Mouse (Mus musculus) common myeloid progenitor, adult 5-6 weeks (primary cell): Measurements from ENCODE around the gene Vps13d. TPM values are rescaled to one million over a fixed set of nuclear protein-coding genes. Genes with fewer than 3 reads are reported as not detected.
A peak's percentile ranks its signal among the peaks of the same experiment; 100 is the strongest.
"Not testable (repeated sequence)": the region's sequence is repeated elsewhere in the genome, so short reads cannot be mapped to it uniquely, and the experiment has no call there.

Experiments used
- ATAC-seq: replicated peaks from 2 replicates; pipeline ENCODE4 v1.8.0; 2016; ENCODE audit warnings: low read depth, mild to moderate bottlenecking, moderate TSS enrichment, inconsistent platforms; ENCODE audit not compliant: poor library complexity, severe bottlenecking
- total RNA-seq: library from RNA; stranded (forward); fragments of 200-1000, 187-1606 nt; gene quantifications from 2 replicates; pipeline ENCODE4 v1.2.3, GENCODE M21; 2017

Vps13d gene
- total RNA-seq, 1 experiment from 2014 or later: 41.7 TPM

DNA sequence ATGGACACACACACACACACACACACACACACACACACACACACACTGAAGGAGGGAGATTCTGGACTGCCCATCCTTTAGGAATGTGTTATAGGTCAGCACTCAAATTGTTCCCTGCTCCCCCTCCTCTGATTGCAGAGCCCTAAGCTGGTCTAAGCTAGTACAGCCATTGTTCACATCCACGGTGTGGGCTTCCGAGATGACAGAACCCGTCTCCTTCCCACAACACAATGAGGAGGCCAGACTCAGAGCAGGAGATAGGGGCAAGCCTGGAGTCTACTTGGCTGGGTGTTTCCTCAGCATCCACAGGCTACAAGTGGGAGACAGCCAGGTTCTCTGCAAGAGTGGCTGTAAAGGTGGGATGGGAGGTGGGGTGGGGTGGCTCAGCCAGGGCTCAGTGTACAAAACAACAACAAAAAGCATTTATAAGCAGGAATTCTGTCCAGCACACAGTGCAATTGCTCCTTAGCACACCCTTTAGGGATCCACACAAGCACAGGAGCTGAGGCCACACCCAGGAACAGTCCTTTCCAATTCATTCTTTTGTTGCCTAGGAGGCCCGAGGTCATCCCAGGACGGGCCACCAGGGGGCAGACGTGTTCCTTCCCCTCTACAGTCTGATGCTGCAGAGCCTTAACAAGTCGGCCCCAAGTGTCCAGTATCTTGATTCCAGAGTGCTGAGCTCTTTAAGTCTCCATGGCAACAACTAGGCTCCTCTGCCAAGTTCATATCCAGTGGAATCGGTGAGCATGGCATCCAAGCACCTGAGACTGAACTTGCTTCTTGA lies 19.4 kb upstream of the Vps13d start:
- ATAC-seq: peak; percentile 79

GRCm38 (mm10) chr4:145211076-145211475 lies 16.3 kb upstream of the Vps13d start:
- ATAC-seq: peak; percentile 83

- no peak for ATAC-seq
These were observed 15.8 kb upstream of the Vps13d start for GRCm38 (mm10) chr4:145210564-145210963.

GRCm38 (mm10) chr4:145209690-145210088 lies 14.9 kb upstream of the Vps13d start:
- ATAC-seq: no peak

DNA sequence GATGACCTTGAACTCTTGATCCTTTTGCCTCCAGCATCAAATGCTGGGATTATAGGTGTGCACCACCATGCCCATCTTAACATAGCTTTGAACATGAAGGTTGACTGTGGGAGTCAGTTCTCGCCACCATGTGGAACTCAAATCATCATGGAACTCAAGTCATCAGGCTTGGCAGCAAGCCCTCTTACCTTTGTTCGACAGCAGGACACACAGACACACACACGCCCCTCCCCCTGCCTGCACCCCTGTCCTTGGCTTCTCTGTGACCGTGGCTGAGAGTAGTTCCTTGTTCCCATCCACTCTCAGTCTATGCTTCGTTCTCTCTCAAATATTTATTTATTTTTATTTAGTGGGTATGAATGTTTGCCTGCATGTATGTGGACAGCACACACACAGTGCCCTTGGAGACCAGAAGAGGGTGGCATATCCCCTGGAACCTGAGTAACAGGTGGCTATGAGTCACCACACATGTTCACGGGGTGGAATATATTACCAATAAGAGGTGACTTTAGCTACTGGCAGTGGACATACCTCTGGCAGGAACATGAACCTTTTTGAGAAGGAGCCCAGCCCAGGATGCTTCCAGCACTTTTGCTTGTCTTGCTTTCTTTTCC lies 14.4 kb upstream of the Vps13d start:
- ATAC-seq: peak; percentile 13; the same call in 1 of the 2 replicates

DNA sequence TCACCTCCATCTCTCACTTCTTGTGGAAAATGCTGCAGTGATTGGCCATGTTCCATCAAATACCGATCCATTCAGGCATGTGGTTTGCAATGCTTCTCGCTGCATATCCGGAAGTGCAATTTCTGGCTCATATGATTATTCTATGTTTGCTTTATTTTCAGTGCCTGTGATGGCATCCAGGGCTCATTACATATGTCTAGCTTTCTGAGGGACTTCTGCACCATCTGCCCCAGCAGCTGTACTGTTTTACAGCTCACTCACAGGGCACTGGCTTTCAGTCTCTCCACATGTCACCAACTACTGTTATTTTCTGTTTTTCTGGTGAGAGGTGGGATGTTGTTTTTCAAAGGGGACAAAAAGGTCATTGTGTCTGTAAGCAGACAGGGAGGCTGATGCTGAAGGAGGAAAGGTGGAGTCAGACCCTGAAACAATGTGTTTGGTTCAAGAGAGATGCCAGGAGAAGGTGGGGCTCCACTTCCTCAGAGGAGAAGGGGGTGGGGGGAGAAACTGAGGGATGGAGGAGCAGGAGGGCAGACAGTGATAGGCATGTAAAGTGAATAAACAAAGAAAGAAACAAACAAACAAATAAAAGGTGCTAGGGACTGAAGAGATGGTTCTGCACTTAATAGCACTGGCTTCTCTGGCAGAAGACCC lies 13.0 kb upstream of the Vps13d start:
- ATAC-seq: no peak

GRCm38 (mm10) chr4:145204779-145205178 lies 10.0 kb upstream of the Vps13d start:
- ATAC-seq: no peak

DNA sequence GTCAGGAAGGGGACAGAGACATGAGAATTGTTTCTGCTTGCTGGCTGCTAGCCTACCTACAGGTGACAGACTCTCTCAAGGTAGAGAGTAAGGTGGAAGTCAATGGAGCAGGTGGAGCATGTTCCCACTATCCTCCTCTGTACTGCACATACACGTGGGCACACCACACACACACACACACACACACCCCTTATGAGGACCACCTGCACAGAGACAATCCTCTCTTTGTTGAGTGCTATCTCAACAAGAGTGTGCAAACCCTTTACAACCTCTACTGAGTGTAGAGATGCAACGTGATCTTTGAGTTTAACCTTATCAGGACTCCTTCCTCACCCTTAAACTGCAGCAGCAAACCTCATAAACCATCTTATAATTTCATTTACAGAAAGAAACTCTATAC lies 8.5 kb upstream of the Vps13d start:
- no peak for ATAC-seq

DNA sequence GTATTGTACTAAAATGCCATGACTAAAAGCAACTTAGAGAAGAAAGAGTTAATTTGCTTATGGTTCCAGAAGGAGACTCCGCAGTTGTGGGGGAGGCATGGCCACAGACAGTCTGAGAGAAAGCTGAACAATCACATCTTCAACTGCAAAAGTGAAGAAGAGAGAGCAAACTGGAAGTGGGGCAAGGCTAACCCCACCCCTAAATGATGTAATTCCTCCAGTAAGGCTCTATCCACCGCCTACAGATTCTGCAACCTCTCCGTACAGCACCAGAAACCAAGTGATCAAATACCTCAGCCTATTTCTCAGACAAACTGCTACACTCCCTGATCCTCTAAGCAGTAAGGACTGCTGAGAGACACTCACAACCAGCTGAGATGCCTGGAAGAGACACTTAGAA lies 6.6 kb upstream of the Vps13d start:
- ATAC-seq: 0 out of 2 replicates have a peak, but pooled peaks have one; percentile 15

DNA sequence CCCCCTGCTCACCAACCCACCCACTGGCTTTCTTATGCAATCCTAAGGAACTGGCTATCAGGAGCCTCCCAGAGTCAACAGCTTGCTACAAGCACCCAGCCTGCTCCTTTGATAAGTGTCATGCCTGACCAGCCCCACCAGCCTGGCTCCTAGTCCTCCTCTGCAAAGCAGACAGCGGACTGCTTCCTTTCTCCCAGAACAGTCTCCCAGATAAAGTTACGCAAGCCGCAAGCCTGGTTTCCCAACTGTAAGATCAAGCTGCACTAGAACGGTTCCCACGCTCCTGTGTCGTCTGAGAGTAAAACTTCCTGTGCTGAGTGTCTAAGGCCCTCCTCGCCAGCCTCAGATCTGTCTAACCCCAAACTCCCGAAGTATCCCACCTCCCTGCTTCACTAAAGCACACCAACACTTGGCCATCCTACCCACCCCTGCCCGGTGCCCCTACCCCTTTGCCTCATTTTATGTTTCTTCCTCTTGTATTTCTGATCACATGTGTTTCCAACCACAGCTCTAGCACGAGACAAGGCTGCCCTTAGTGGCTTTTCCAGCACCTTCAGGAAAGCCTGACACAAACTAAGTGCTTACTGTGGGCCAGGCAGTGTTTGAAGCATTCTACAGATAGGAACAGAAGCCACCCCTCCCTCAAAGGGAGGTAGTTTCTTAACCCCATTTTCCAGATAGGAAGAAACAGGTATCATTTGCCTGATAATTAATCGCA lies 5.3 kb upstream of the Vps13d start:
- ATAC-seq: peak; percentile 73

GRCm38 (mm10) chr4:145196586-145196985 lies 1.8 kb upstream of the Vps13d start:
- ATAC-seq: 0 out of 2 replicates have a peak, but pooled peaks have one; percentile 16

DNA sequence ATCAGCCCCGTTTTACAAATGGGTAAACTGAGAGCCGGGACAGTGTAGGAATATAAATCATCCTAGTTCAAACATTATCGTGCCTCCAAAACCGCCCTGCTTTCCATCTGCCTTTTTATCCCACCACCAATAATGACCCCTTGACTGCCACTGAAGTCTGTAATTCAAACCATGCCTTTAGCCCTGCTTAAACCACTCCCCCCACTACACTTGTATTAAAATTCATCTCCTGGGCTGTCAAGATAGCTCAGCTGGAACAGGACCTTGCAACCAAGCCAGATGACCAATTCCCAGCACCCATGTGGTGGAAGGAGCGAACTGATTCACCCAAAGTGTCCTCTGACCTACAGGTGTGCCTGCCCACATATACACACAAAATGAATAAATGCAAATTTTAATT lies 367 bp upstream of the Vps13d start:
- peak; percentile 7 for ATAC-seq

- peak; percentile 28; the same call in 1 of the 2 replicates for ATAC-seq
These were observed 754 bp downstream of the Vps13d start for GRCm38 (mm10) chr4:145193991-145194511.

DNA sequence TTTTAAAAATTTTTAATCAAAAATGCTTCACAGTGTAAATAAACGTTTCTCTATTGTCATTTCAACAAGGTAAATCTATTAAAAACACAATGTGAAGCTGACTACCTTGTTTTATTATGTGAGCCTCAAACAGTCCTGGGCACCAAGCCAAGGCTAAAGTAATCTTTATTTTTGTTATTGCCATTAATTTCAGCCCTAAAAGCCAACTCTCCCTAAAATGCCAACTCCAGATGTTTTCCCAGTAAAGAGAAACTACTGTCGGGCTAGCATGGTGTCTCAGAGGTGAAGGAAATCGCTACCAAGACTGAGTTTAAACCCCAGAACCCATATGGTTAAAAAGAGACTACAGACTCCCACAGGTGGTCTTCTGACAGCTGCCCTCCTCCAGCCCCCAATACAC lies 1.4 kb downstream of the Vps13d start:
- no peak for ATAC-seq

- ATAC-seq: no peak
These were observed 2.1 kb downstream of the Vps13d start for GRCm38 (mm10) chr4:145192686-145193085.

DNA sequence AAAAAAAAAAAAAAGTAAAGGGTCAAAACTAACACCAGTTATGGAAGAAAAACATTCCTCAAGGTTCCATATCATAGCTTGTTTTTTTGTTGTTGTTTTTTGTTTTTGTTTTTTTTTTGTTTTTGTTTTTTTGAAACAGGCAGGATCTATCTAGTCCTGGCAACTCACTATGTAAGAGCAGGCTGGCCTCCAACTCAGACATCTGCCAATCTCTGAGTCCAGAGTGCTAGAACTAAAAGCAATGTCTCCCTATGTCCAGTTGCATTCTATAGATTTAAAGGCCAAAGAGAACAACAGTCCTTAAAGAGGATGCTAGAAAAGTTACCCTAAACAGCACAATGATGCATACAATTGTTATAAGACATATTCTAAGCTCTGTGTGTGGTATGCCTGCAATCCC lies 6.2 kb downstream of the Vps13d start:
- no peak for ATAC-seq

GRCm38 (mm10) chr4:145187619-145188018 lies 7.2 kb downstream of the Vps13d start:
- ATAC-seq: no peak

GRCm38 (mm10) chr4:145178918-145179549 lies 15.8 kb downstream of the Vps13d start:
- no peak for ATAC-seq

GRCm38 (mm10) chr4:145165542-145165941 lies 29.3 kb downstream of the Vps13d start:
- not testable (repeated sequence) for ATAC-seq

- no peak for ATAC-seq
These were observed 30.7 kb downstream of the Vps13d start for GRCm38 (mm10) chr4:145164111-145164510.
